Mouse (Mus musculus) MEL (cell line): ENCODE results near the gene Gng7.

Experiments
- CTCF ChIP-seq, 3 experiments: IDR thresholded peaks in 2 of 3; conservative IDR thresholded peaks in 1 of 3; 2 replicates each; pipeline ENCODE4 v1.5.1; 2011 to 2012; ENCODE audit warnings: low read length in 3 of 3, low read depth in 2 of 3, mild to moderate bottlenecking in 2 of 3, improper control_type of control experiment in 1 of 3, inconsistent platforms in 1 of 3, mixed read lengths in 1 of 3, moderate library complexity in 1 of 3; ENCODE audit not compliant: control insufficient read depth in 1 of 3, insufficient read depth in 1 of 3, poor library complexity in 1 of 3, severe bottlenecking in 1 of 3
- HCFC1 ChIP-seq: IDR thresholded peaks from 2 replicates; pipeline ENCODE4 v1.6.1; 2012; ENCODE audit warnings: low read depth, mild to moderate bottlenecking, inconsistent platforms, low read length, improper control_type of control experiment, moderate library complexity
- KAT2A ChIP-seq: conservative IDR thresholded peaks from 2 replicates; pipeline ENCODE4 v1.6.1; 2012; ENCODE audit warnings: low read depth, low read length, improper control_type of control experiment, inconsistent platforms

- TF ChIP-seq KAT2A (no peak), CTCF (IDR thresholded peaks at IDR 0.05 in 2 of 3, conservative IDR thresholded peaks at IDR 0.05 in 1 of 3; ENCODE audit: control insufficient read depth in 1 of 3, insufficient read depth in 1 of 3, low read depth in 2 of 3, low read length in 3 of 3, poor library complexity in 1 of 3, severe bottlenecking in 1 of 3) (no peak), HCFC1 (no peak)
Observed at GRCm38 (mm10) chr10:80985241-80985969, 29.3 kb downstream of the Gng7 start.
